Mouse (Mus musculus): ENCODE results near the gene Neurod2. TPM values are rescaled to one million over a fixed set of nuclear protein-coding genes. Genes with fewer than 3 reads are reported as not detected.

Neurod2 gene
- total RNA-seq, 2 experiments from 2014 or later = not detected

- no peak for DNase-seq
Observed at GRCm38 (mm10) chr11:98317479-98317878, 12.0 kb downstream of the Neurod2 start.

- no peak for DNase-seq
Observed at GRCm38 (mm10) chr11:98313790-98314323, 15.6 kb downstream of the Neurod2 start.

- peak; percentile 22 for DNase-seq
Observed at GRCm38 (mm10) chr11:98298484-98299205, 30.8 kb downstream of the Neurod2 start.

GRCm38 (mm10) chr11:98297778-98298177 is 31.7 kb downstream of the Neurod2 start:
- DNase-seq = no peak

- DNase-seq = no peak
Observed at GRCm38 (mm10) chr11:98296916-98297315, 32.5 kb downstream of the Neurod2 start.

- no peak for DNase-seq
Observed at GRCm38 (mm10) chr11:98296277-98296676, 33.2 kb downstream of the Neurod2 start.

GRCm38 (mm10) chr11:98295013-98295585 is 34.3 kb downstream of the Neurod2 start:
- DNase-seq = no peak

GRCm38 (mm10) chr11:98294188-98295012 is 35.0 kb downstream of the Neurod2 start:
- peak; percentile 38 for DNase-seq

- DNase-seq = no peak
Observed at GRCm38 (mm10) chr11:98293070-98293469, 36.4 kb downstream of the Neurod2 start.

GRCm38 (mm10) chr11:98290906-98291305 is 38.5 kb downstream of the Neurod2 start:
- DNase-seq = no peak

GRCm38 (mm10) chr11:98289873-98290272 is 39.6 kb downstream of the Neurod2 start:
- no peak for DNase-seq

- no peak for DNase-seq
Observed at GRCm38 (mm10) chr11:98287961-98288360, 41.5 kb downstream of the Neurod2 start.

- DNase-seq = no peak
Observed at GRCm38 (mm10) chr11:98287531-98287930, 41.9 kb downstream of the Neurod2 start.

- DNase-seq = no peak
Observed at GRCm38 (mm10) chr11:98285368-98285767, 44.1 kb downstream of the Neurod2 start.

- DNase-seq = no peak
Observed at GRCm38 (mm10) chr11:98284230-98284629, 45.2 kb downstream of the Neurod2 start.

- no peak for DNase-seq
Observed at GRCm38 (mm10) chr11:98283740-98284139, 45.7 kb downstream of the Neurod2 start.

Other genes starting within 250 kb of the Neurod2 start
- gene Fbxl20, start 179.2 kb downstream of the Neurod2 start, total RNA-seq (2021) = 10 to 100 TPM; 10.3 to 11.1 TPM
- gene Med1, start 136.4 kb downstream of the Neurod2 start, total RNA-seq (2021) = 10 to 100 TPM; 21.2 to 23.1 TPM
- 10 to 100 TPM; 13.0 to 14.0 TPM for gene Cdk12, start 126.6 kb downstream of the Neurod2 start, total RNA-seq (2021)
- gene Ppp1r1b, start 18.8 kb upstream of the Neurod2 start, total RNA-seq (2021) = under 1 TPM in 1 of 2 experiments, not detected in 1; 0.35 TPM
- gene Stard3, start 28.7 kb upstream of the Neurod2 start, total RNA-seq (2021) = 10 to 100 TPM in 1 of 2 experiments, 1 to 10 TPM in 1; 9.6 to 11.8 TPM
- 1,000 to 10,000 TPM; 2,256 to 3,626 TPM for gene Tcap, start 54.2 kb upstream of the Neurod2 start, total RNA-seq (2021)
- 1 to 10 TPM in 1 of 2 experiments, under 1 TPM in 1; 0.87 to 2.9 TPM for gene Pnmt, start 56.8 kb upstream of the Neurod2 start, total RNA-seq (2021)
- 1 to 10 TPM; 1.9 to 2.1 TPM for gene Pgap3, start 70.8 kb upstream of the Neurod2 start, total RNA-seq (2021)
- 1 to 10 TPM; 2.0 to 2.3 TPM for gene Erbb2, start 82.8 kb upstream of the Neurod2 start, total RNA-seq (2021)
- gene Mien1, start 109.3 kb upstream of the Neurod2 start, total RNA-seq (2021) = 10 to 100 TPM; 31.7 to 35.5 TPM
- gene Grb7, start 116.7 kb upstream of the Neurod2 start, total RNA-seq (2021) = under 1 TPM in 1 of 2 experiments, not detected in 1; 0.16 TPM
- gene Ikzf3, start 216.4 kb upstream of the Neurod2 start, total RNA-seq (2021) = under 1 TPM in 1 of 2 experiments, not detected in 1; 0.15 TPM
- not detected for gene Zpbp2, start 221.4 kb upstream of the Neurod2 start, total RNA-seq (2021)

Data from gastrocnemius, postnatal 25 days (tissue).